Mouse (Mus musculus) left cerebral cortex, adult 8-10 months (tissue): ENCODE measurements around the gene Trpv3. TPM values are rescaled to one million over a fixed set of nuclear protein-coding genes. Genes with fewer than 3 reads are reported as not detected.
A peak's percentile ranks its signal among the peaks of the same experiment; 100 is the strongest.

Experiments used
- DNase-seq, 2 experiments: peaks; one replicate each; pipeline ENCODE4 v3.0.0; 2022; ENCODE audit warnings: low spot score in 2 of 2
- total RNA-seq, 4 experiments: library from RNA; stranded (reverse); gene quantifications; 2 replicates each; pipeline ENCODE4 v1.2.4; 2022

Trpv3 gene
- total RNA-seq: under 1 TPM; 0.43 to 0.59 (median 0.47) TPM

DNA sequence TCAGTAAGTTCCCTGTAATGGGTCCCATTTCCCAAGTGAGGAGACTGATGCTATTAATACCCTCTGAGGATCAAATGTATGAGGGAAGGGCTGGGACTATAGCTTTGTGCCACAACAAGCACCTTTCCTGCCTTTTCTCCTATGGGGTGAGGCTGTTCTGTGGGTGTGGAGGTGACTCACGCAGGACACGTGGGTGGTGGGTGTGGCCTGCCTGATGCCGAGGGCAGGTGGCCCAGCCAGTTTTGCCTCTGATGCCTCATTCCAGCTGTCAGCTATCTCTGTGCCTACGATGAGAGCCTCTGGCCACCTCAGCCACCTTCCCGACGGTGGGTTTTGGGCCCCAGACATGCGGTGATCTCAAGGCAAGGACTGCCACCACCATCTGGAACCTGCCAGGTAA lies at the start of gene Trpv3:
Gene Trpv3 (plus strand): TSS at position 122 of the 400 bp plus-strand sequence.
- DNase-seq: no peak

DNA sequence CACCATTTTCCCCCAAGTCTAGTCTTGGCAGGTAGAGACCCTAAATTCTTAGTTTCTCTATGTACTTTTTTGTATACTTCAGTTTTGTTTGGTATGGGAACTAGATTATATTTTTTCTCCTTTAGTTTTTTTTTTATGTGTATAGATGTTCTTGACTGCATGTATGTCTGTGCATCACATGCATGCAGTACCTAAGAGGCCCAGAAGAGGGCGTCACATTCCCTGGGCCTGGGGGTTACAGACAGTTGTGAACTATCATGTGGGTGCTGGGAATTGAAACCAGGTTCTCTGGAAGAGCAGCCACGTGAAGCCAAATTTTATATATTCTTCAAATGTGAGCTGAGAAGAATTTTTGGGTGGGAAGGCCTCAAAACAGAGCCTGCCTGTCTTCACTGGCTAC lies 47.5 kb upstream of the Trpv3 start:
- DNase-seq: no peak

DNA sequence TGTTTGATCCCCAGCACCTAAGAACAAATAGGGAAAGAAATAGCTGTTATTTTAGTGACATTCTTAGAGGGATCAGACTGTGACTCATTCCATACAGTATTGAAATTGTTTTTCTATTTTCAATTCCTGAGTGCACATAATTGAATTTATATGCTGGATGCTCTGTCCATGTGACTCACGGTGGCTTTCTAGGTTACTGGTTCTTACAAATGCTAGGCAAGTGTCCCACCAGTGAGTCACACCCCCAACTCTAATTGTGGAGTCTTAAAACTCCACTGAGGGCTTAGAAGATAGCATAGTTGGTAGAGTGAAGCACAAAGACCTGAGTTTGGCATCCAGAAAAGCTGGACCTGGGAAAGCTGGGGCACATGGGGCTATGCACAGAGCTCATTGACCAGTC lies 46.5 kb upstream of the Trpv3 start:
- DNase-seq: no peak

DNA sequence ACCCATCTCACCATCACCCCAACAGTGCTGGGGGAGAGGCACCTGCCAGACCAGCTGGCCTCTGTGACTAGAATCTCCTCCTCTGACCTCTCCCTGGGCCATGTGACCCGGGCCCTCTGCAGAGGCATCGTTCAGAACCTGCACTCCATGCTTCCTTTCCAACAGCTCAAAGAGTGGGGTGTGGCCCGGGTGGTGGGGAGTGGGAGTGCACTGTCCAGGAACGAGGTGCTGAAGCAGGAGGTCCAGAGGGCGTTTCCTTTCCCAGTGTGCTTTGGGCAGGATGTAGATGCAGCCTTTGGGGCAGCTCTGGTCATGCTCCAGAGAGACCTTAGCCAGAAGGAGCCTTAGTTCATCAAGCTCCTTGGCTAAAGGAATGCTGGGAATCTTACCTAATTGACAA lies 44.3 kb upstream of the Trpv3 start:
- no peak for DNase-seq

DNA sequence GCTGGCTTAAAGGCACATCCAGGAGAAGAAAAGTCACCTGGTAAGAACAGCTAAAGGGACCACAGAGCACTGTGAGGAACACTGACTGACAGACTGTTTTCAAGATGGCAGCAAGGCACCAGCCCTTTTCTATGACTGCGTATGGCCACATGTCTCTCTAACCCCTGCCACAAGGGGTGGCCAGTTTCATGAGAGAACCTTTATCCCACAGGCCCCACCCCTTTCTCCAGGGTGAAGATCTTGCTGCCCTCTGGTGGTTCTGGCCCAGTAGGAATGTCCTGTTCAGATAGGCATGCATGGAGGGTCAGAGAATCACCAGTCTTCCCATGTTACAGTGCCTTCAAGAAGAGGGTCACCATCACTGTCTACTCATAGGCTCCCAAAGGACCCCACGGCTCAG lies 43.2 kb upstream of the Trpv3 start:
- no peak for DNase-seq

DNA sequence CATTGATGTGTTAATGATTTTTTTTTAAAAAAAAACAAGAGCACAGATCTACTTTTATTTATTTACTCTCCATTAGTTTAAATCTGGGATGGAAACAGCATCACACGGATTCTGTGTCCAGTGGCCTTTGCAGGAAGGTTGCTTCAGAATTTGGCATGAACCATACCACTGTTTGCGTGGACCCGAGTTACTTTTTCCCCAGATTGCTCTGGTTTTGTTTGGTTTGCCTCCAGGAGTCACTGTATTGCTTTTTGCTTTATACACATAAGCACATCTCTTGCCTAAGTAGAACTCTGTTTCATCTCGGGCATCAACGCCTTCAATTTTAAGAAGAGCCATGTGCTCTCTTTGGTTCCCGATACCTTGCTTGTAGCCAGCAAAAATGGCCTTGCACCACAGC lies 41.3 kb upstream of the Trpv3 start:
- DNase-seq: no peak

DNA sequence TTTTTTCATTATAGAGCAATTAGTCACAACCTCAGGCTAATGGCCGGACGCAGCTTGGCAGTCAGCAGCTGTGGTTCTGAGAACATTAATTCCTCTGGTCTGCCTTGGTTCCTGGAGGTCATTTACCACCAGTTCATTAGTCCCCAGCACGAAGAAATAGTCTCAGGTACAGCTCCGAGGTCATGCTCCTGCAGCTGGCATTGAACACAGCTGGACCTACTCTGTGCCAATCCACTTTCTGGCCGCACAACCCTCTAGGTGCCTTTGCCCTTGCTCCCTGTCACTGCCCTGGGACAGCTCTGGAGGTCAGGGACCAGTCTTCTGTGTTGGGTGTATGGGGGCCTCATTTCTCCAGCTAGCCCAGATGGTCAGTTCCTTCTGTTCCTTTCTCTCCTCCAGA lies 38.3 kb upstream of the Trpv3 start:
- DNase-seq: no peak

DNA sequence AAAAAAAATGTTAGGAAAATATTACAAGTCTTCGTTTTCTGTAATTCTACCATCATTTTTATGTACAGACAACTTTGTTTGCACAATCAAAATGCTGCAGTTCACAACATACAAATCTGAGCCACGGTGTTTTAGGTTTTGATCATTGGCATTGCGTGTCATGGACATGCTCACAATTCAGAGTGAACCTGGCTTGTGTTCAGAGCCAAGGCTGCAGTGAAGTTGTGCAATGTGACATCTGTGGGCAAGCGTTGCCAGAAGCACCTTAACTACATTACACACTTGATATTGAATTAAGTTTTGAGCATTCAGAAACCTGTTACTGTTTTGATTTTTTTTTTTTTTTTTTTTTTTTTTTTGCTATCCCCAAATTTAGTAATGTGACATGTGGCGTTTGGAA lies 37.1 kb upstream of the Trpv3 start:
- no peak for DNase-seq

DNA sequence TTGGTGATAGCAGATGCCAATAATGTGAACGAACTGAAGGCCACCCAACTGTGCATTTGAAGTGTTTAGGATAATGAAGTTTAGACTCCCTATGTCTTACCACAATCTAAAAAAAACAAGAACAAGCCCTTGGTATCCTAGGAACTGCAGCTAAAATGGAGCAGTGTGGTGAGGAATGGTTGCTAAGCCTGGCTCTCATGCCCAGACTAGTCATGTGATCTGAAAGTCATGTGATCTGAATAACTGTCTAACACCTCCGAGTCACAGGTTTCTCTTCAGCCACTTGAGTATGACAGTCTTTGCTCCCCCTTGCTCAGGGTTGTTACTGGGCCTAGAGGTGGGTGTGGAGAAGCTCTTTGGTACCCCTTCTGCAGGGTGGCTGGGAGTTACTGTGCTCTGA lies 34.7 kb upstream of the Trpv3 start:
- DNase-seq: no peak

DNA sequence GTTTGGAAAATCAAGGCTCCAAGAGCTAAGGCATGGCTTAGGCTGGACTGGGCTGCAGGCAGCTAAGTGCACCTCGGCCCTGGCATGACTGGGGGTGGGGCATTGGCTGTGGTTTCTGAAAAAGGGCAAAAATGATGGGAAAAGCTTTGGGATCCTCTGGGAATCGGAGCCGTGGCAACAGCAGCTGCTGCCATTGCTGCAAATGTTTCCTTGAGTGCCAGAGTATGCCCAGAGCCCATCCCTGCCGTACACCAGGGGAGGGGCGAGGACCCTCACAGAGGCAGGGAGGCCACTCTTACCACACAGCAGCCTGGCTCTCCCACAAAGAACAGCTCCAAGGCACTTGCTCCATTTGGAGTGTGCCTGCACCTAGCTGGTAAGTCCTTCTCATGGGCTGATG lies 33.2 kb upstream of the Trpv3 start, which contains the start of gene Trpv1:
Gene Trpv1 (plus strand): TSS at position 301 of the 400 bp plus-strand sequence.
- DNase-seq: no peak

DNA sequence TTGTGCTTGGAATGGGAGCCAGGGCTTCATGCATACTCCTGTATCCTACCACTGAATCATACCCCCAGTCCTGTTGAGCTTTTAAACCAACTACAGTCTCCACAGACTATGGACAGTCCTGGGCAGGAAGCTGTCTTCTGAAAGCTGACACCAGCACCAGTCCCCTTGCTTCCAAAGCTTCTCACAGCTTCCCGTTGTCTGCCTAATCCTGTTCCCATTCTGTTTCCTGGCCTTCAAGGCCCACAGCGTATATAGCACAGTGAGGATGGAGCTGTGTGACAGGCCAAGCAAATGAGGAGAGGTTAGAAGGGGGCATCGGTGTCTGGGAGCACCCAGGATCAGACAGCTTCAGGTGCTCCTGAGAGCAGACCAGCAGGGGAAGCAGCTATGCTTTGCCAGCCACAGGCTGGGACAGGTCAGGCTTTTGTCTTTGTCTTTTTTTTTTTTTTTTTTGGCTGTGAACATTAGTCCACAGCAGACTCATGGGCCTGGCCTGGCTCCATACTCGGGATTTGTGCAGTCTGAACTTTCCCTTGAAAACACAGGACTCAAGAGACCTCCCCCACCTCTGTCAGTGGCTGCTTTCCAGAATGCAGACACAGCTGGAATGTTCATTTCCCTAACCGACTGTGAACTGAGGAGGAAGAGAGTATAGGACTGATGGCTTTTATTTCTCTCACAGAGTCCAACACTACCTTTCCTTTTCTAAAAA lies 31.0 kb upstream of the Trpv3 start:
- no peak for DNase-seq

DNA sequence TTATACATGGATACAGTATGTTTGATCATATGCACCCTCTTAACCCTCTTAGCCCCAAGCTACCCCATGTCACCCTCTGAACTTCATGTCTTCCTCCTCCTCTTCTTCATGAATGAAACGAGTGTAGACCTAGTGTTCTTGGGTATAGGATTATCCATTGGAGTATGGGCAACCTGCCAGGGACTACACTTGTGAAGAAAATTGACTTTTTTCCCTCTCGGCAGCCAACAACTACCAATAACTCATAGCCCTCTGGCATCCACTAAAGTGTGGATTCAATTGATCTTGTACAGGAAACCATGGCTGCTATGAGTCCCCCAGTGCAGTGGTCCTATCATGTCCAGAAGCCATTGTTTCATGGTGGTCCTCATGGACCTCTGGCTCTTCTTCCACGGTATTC lies 30.5 kb upstream of the Trpv3 start:
- no peak for DNase-seq

DNA sequence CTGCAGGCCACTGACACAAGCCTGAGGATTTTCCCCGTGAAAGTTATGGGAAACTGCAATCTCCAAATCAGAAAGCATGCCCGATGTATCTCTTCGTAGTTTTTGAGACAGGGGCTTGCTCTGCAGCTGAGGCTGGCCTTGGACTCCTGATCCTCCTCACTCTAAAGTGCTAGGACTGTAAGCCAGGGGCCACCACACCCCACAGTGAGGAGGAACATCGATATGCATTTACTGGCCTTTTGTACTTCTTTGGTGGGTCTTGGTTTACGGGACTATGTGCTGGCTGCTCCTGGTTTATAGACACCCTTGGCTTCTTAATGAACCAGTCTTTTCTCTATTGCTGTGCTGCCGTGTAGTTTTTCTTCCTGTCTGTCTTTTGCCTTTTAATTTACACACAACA lies 25.0 kb upstream of the Trpv3 start:
- DNase-seq: no peak

DNA sequence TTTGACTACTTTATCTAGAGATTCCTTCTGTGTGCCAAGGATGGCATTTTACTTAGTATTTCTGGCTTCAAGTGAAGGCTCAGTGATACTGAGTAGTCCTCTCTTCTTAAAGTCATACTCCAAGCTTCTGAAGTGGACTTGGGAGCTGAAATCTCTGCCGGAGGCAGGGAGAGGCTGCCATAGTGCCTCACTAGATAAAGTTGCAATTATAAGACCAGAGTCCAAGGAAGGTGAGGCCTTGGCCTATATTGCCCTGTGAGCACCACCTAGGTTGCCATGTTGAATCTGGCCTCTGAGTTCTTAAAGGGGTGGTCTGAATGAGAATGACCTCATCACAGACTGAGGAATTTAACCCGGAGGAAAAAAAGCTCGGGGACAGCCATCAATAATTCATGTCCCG lies 24.4 kb upstream of the Trpv3 start:
- no peak for DNase-seq

DNA sequence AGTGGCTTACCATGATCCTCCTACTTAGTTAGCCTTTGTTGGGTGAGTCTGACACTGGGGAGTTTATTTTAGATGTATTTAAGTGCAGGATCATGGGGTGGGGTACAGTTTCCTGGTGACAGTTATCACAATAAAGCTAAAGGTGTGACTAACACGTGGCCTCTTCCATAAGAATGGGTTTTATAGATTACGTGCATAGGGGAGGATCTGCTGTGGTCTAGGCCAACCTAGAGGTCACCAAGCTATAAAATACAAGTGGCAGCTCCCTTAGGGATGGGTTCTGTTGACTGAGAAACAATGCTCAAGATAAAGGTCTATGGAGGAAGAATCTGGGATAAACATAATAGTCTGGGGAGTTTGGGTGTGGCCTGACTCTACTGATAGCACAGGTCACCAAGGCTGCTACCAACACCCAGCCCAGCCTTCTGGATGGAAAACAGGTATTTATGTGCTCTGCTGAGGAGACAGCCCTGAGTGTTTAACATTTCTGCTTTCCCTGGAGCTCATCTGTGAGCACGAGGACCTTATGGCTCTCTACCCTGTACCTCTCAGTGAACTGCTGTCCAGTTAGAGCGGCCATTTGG lies 9.7 kb upstream of the Trpv3 start:
- DNase-seq: no peak

DNA sequence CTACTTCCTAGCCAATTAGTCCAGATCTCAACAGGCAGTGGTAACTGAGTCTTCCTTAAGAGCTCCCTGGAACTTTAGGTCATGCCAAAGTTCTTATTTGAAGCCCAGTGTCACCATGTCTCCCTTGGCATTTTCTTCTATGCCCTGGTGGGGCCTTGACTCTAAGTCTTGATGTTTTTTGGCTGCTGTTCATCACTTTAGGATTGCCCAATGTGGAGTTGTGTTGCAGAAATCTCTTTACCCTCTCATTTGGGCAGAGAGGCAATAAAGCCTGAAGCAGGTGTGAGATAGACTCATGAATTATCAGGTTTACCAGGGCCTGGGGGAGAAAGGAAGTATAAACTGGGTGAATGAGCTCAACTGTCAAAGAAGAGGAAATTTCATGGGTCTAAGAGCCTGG lies 8.5 kb upstream of the Trpv3 start:
- no peak for DNase-seq

DNA sequence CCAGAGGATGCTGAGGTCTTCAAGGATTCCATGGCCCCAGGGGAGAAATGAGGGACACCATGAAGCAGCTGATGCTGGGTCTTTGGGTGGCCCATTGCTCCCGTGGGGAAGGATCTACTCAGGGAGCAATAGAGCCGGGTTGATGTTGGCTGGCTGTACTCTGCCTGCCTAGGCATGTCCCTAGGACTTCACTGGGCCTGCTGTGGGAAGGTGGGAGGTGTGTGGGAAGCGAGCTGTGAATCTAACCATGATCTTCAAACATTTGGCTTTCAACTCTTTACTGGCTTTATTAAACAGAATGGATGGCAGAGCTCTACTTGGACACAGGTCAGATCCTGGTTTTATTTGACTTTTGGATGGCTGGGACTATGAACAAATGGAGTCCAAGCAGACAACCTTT lies 6.7 kb upstream of the Trpv3 start:
- DNase-seq: no peak

DNA sequence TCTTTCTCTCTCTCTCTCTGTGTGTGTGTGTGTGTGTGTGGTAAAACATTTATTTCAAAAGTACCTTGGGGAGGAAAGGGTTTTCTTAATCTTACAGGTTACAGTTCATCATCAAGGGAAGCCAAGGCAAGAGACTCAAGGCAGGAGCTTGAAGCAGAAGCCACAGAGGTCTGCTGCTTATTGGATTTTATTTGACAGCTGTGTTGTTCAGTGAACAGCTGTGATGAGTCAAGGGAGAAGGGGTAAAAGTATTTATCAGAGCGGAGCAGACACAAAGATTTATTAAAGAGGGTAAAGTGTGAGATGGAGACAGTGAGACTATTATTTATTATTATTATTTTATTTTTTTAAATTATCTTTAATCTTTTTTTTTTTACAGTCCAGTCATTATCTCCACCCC lies 5.8 kb upstream of the Trpv3 start:
- no peak for DNase-seq

DNA sequence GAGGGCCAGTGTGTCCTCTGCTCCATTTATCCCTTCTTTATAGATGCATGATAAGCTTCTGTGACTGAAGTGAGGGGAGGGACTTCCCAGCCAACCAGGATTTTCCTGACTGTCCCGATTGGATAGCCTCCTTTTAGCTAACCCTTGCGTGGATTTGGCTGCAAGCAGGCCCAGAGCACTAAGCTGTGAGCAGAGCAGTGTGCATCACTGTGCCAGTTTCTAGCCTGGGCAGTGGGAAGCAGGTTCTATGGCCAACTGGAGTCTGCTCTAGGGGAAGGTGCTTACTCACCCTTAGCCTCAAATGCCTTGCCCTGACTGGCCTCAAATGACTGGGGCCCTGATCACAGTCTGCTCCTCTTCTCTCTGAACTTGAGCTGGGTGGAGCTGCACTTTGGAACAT lies 7.6 kb downstream of the Trpv3 start:
- DNase-seq: no peak

DNA sequence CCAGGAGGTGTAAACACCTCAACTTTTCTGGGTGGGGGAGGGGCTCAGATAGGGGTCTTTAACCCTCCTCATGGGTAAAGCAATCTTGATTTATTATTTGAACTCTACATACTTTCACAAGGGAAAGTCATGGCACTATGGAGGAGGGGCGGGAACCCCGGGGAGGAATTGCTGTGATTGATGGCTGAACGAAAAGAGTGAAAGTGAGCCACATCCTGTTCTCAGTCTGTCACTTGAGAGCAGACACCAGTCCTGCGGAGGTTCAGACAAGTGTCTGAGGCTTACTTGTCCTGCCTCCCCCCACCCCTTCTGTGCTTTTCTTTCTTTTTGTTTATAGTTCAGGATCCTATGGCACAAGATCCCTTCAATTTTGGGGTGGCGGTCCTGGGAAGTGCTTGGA lies 13.5 kb downstream of the Trpv3 start:
- no peak for DNase-seq

DNA sequence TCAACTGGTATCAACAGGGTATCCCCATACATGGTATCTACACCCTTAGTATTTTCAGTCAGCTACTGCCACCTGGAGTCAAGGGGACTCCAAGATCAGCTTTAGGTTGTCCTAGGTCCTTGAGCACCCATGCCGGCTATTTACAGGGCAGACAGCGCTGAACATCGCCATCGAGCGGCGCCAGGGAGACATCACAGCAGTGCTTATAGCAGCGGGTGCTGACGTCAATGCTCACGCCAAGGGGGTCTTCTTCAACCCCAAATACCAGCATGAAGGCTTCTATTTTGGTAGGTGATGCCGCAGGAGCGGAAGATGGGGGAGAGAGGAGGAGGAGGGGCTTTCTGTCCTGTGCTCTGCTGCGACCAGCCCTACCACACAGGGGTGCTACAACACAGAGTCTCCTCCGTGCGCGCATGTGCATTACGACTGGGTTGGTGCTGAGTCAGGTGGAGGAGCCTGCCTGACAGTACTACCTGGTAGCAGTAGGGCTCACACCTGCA lies 14.4 kb downstream of the Trpv3 start:
- peak; percentile 65 to 81 for DNase-seq

DNA sequence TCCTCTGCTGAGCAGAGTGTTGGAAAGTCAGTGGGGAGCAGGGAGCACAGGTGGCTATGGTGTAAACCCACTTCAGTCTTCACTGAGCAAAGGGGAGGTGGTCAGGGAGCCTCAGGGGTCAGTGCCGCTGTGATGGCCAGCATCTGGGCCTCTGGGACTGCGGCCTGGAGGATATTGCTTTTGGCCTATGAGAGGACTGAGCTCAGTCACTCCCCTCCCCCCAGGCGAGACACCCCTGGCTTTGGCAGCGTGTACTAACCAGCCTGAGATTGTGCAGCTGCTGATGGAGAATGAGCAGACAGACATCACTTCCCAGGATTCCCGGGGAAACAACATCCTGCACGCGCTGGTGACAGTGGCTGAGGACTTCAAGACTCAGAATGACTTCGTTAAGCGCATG lies 16.2 kb downstream of the Trpv3 start:
- peak in 1 of 2 experiments; percentile 39 for DNase-seq

DNA sequence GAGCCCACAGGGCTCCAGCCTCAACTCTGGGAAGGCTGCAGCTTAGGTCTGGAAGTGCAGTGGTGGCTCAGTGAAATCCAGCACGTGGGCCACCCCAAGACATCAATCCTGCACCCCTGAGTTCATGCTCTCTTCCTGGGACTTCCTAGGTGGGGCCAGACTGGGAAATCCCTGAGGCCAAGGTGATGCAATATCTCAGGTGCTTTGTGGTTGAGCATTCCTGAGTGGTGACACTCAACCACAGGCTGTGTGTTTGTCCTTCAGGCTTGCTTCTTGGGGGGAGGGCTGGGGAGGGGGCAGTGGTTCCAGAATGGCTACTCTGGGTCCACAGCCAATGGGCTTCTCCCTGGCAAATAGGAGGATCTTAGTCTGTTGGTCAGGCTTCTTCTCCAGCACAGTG lies 16.7 kb downstream of the Trpv3 start:
- no peak for DNase-seq
